Mouse (Mus musculus) spleen, postnatal 36 days (tissue): ENCODE results near the gene Olfr1471.
"Not testable (repeated sequence)": the region's sequence is repeated elsewhere in the genome, so short reads cannot be mapped to it uniquely, and the experiment has no call there.

ENCODE experiments used
- DNase-seq, 2 experiments: peaks; one replicate each; pipeline ENCODE4 v3.0.0; 2022; ENCODE audit warnings: low spot score in 2 of 2, mixed read lengths in 1 of 2

Gene Olfr1471

DNA sequence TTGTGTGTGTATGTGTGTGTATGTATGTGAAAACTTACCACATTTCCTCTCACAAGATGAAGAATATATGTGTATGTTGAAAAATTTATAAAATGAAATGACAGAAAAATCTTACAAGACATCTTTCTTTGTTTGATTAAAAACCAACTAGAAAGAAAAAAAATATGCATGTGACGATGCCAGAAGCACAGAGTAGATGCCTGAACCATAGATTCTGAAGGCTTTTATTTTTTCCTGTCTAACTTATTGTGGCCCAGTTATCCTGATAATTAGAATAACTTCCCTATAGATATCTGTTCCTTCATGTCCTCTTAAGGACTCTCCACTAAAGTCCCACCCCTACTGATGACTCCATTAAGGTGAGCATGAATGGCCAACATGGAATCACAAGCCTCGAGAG lies at the start of gene Olfr1471:
Gene Olfr1471 (plus strand): TSS at position 301 of the 400 bp plus-strand sequence.
- not testable (repeated sequence) for DNase-seq

DNA sequence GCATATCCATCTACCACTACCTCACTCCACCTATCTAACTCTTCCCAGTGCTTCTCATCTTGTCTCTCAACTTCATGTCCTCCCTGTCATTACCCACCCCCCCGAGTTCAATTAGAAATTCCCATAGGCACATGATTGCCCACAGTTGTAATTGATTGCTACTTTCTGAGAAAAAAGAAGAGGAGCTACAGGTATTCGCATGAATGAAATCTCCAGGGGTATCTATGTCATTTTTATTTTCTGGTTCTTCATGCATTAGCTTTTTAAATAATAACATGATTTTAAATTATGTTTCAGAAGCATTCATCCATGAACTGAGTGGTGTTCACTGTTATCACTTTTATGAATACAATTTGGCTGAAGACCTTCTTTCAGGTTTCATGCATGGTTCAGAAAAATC lies 35.7 kb upstream of the Olfr1471 start, which contains the start of gene Olfr1469:
Gene Olfr1469 (plus strand): TSS at position 301 of the 400 bp plus-strand sequence.
- no peak for DNase-seq

DNA sequence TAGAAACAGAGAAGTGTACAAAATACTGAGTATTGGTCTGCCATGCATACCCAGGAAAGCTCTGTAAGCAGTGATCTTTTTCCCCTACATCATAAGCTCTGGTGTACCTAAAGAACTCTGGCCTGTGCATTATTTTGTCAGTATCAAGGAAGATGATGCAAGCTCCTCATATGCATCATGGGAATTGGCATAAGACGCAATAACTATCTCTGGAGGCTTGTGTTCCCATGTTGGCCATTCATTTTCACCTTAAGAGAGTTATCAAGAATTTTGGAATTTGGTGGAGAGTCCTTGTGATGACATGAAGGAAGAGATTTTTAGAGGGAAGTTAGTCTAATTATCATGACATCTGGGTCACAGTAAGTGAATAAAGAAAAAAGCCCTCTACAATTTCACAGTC lies 12.8 kb downstream of the Olfr1471 start, which contains the start of gene Olfr1472:
Gene Olfr1472 (minus strand): TSS at position 101 of the 400 bp plus-strand sequence.
- no peak for DNase-seq

DNA sequence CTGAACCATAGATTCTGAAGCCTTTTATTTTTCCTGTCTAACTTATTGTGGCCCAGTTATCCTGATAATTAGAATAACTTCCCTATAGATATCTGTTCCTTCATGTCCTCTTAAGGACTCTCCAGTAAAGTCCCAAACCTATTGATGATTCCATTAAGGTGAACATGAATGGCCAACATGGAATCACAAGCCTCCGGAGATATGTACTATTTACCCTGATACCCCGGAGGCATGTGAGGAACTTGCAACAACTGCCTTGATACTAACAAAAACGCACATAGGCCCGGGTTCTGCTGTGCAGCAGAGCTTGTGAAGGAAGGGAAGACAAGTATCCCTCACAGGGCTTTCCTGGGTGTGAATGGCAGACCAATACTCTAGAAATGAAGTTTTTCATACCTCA lies 26.1 kb downstream of the Olfr1471 start, which contains the start of gene Olfr1474:
Gene Olfr1474 (plus strand): TSS at position 301 of the 400 bp plus-strand sequence.
- DNase-seq, result not testable (repeated sequence)

DNA sequence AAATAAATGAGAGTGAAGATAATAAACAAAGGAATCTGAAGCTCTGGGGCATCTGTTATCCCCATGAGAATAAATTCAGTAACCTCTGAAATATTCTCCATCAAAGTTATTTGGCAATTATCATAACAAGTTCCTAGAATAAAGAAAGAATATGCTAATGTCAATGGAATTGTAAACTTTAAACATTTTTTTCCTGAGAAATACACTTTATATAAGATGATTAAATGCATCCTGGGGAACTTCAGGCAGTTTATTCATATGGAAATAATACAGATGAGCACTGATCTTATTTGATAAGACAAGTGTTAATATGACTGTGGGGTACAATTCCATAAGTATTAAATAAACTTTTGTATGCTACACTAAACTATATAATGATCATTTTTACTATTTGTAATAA lies 36.9 kb downstream of the Olfr1471 start, which contains the start of gene Olfr1475:
Gene Olfr1475 (minus strand): TSS at position 101 of the 400 bp plus-strand sequence.
- no peak for DNase-seq

DNA sequence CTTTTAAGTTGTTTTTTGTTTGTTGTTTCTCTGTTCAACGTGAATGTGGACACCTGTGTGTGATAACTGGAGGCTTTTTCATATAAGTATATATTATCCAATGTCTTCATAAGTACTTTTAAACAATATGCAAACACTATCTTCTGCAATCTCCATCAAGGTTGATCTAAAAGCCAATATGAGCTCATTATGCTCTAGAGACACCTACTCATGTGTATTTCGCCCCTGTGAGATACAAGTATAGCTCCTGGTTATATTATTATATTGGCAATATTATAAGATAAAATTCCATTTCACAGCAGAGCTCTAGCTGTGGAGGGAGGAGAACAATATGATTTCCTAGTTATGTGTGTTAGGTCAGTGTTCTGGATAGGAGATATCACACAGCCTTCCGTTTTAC lies 57.0 kb downstream of the Olfr1471 start, which contains the start of gene Olfr1477:
Gene Olfr1477 (plus strand): TSS at position 301 of the 400 bp plus-strand sequence.
- no peak for DNase-seq
